Mouse (Mus musculus) mesoderm, embryonic 11.5 days (tissue): ENCODE data around the gene Mau2.

Source experiments
- DNase-seq: peaks from one replicate; pipeline ENCODE4 v3.0.0-alpha.2; 2012; ENCODE audit warnings: low read depth, low spot score

Gene Mau2

DNA sequence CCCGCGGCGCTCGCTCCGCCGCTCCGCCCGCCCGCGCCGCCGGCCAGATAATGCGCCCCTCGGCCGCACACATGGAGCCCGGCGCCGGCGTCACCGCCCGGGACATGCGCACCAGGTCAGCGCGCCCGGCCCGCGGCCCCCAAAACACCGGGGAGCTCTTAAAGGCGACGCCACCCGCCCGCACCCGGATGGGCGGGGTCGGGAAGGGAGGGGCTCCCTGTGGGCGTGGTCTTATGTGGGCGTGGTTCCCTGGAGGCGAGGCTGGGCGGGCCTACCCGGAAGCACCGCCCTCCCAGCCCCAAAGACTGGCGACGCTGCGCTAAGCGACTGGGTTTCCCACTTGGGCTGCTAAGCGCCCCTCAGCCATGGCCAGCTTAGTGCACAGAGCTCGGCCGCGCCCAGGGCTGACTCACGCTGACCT lies 68.3 kb downstream of the Mau2 start:
- peak; percentile 96 for DNase-seq

DNA sequence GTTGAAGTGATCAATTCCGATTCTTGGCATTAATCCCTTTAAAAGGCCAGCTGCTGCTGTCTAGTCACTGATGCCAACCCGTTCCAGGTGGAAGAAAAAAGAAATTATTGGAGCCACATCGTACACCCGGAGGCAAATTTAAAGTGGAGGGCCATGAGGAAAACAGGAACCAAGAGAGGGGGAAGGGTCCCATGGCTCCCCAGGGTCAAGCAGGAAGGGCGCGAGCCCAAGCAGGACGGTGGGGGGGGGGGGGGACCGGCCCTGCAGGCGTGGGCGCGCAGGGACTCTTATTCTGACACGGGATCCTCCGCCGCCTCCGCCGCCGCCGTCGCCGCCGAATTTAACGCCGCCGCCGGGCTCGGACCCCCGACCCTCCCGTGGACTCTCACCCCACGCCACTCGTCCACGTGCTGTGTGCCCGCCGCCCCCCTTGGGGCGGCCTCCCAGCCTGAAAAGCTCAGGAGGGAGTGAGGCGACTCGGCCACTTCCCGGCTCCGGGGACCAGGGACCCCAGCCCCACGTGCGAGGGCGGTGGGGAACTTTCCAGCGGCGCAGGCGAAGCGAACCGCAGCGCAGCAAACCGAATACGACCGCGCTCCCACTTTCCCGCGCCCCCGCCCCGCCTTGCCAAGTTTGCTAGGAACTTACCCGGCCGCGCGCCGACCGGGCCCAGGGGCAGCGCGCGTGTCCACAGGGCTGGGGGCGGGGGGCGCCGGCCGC lies 68.9 kb downstream of the Mau2 start:
- DNase-seq: peak; percentile 45

DNA sequence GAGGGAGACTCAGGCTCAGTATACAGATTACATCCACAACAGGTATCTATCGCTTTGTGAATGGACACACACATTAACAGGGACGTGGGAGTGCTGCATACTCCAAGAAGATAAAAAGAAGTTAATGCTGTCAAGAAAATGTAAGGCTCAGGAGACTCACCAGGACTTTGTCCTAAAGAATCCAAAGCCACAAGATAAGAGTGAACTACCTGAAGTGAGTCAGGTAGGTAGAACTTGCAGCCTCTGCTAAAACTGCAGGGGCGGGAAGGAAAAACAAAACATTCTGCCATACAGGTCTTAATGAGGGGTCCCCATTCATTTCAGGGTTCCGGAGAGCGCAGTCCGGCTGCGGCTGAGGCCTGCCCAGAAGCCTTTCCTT lies 69.5 kb downstream of the Mau2 start:
- no peak for DNase-seq

DNA sequence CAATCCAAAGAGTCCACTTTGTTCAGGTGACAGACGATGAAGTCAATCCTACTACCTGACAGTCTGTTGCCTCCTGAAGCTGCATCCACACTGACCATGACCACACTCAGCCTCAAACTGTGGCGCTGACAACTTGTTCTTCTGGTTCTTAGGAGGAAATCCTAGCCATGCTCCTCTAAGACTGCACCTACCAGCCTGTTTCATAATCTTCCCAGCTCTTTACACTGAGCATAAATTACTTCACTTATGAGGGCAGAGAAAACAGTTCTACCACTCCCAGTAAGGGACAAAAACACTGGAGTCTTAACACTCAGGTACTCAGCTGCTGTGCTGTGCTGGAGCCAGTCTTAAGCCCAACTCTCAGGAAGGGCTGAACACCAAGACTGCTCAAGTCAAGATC lies 71.7 kb downstream of the Mau2 start:
- no peak for DNase-seq

DNA sequence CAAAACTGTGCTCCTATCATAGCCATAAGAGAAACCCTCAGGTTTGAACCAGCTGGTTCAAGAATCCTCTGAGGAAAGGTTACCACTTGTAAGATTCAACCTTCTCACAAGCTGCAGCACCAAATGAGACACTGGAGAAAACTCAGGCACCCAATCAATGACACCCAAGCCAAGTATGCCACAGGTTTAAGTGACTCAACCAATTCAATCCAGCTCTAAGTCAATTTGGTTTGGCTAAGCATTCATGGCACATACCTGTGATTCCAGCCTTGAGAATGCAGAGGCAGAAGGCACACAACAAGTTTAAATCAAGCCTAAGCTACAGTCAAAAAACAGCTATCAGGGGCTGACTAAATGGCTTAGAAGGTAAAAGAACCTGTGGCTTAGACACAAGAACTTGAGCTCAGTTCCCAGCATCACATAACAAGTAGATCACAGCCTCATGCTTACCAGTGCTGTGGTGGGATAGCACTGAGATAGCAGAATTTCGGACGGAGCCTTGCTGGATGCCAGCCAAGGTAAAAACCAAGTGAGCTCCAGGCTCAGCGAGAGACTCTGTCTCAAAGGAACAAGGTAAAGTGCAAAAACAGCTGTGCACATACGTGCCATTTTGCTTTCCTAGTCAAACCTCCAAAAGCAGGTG lies 75.1 kb downstream of the Mau2 start:
- no peak for DNase-seq
